Mouse (Mus musculus): ENCODE data around the gene Sgsm3.

Gene Sgsm3

DNA sequence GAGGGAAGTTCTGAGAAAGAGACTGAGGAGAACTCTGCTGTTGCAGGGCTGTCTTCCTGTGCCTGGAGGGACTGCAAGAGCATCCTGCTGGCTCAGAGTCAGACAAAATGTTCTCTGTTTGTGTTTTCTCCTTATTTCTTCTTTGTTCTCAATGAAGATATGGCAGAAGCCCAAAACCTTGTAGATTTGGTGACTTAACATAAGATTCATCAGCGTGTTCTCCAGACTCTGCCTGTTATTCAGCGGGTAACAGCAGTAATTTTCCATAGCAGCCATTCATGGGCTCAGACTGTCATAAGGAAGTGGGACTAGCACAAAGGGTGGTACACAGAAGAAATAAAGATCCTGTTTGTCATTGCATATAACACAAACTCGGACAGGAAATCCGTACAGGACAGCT lies 2.0 kb downstream of the Sgsm3 start:
- no peak for DNase-seq (ENCODE audit: low read depth, low spot score)

GRCm38 (mm10) chr15:80981176-80981575 lies 3.6 kb downstream of the Sgsm3 start:
- no peak for DNase-seq (ENCODE audit: low read depth, low spot score)

DNA sequence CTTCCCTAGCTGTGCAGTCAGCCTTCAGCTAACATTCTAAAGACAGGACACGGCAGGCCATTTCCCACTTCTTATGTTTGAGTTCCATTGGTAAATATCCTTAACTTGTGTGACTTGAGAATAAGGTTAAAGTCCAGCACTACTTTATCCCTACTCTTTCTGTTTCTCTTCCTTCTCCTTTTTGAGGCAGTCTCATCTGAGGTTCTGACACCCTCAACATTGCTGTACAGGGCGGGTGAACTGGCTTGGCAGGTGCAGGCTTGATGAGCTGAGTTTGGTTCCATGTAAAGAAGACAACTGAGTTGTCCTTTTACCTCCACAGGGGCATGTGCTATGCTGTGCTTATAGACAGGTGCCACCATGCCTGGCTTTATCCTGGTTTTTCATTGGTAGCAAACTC lies 5.7 kb downstream of the Sgsm3 start:
- DNase-seq (ENCODE audit: low read depth, low spot score): no peak

DNA sequence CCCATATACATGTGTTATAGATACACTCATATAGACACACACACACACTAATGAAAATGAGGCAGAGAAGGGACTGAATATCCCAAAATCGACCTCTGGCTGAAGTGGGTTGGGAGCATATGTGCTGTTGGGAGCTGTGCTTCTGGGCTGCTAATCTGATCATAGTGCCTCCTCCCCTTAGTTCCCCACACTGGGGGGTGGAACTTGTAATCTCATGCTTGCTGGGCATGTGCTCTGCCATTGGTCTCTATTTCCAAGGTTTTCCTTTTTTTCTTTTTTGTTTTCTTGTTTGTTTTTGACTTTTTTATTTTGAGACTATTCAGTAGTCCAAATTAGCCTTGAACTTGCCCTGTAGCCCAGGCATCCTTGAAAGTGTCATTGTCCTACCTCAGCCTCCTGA lies 10.8 kb downstream of the Sgsm3 start:
- DNase-seq (ENCODE audit: low read depth, low spot score): no peak

DNA sequence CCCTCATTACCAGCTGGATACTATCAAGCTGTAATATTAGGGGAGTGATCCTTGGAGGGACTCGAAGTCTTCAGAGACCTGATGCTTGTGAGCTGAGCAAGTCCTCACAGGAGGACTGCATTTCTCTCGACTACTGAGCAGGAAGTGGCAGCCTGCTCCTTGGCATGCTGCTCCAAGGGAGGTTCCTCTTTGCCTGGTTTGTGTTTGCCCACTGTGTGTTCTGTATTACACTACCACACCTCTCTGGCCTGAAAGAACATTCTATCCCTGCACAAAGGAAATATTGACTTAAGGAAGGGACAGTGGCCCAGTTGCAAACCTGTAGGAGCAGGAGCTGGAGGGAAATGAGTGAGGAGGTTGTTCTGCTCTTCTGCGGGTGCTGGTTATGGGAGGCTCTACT lies 12.1 kb downstream of the Sgsm3 start:
- DNase-seq (ENCODE audit: low read depth, low spot score): no peak

- no peak for DNase-seq (ENCODE audit: low read depth, low spot score)
Measured at GRCm38 (mm10) chr15:80994959-80995358, 17.4 kb downstream of the Sgsm3 start.

GRCm38 (mm10) chr15:80996090-80996835 lies 18.7 kb downstream of the Sgsm3 start:
- DNase-seq (ENCODE audit: low read depth, low spot score): no peak

- DNase-seq (ENCODE audit: low read depth, low spot score): no peak
Measured at GRCm38 (mm10) chr15:80997077-80997476, 19.5 kb downstream of the Sgsm3 start.

DNA sequence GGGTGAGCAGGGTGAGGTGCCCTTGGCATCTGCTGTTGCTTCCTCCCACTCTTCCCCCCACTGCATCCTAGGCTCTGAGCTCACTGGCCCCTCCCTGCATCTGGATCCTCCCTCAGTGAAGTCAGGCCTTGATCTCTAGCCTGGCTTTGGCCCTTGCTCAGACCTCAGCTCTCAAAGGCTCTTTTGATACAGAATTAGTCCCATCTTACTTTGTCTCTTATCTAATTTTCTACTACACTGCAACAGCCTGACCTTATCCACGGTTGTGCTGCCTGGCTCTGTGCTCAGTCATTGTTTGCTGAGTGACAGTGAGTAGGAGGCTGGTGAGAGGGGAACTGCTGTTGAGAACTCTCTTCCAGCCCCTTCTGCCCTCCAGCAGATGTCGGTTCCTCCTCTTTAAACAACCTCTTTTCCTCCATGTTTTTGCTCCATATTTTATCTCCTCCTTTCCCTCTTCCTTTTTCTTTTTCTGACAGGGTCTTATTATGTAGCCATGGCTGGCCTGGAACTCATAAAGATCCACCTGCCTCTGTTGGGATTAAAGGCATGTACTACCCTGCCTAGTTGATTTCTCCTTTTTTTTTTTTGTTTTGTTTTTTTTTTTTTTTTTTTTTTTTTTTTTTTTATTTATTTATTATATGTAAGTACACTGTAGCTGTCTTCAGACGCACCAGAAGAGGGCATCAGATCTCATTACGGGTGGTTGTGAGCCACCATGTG lies 23.0 kb downstream of the Sgsm3 start:
- DNase-seq (ENCODE audit: low read depth, low spot score): no peak

- DNase-seq (ENCODE audit: low read depth, low spot score): no peak
Measured at GRCm38 (mm10) chr15:81006127-81006735, 28.7 kb downstream of the Sgsm3 start.

DNA sequence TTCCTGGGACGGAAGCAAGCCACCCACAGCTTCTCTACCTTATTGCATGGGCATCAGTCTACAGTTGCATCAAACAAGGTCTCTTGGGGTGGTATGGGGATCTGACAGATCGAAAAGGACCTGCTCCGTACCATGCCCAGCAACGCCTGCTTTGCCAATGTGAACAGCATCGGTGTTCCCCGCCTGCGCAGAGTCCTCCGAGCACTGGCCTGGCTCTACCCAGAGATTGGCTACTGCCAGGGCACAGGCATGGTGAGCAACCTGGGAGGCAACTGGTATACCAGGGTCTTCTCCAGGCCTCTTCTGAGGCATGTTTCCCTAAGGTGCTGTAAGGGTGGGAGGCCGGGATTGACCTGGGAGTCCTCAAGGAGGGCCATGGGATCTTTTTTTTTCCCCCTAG lies 29.8 kb downstream of the Sgsm3 start:
- no peak for DNase-seq (ENCODE audit: low read depth, low spot score)

DNA sequence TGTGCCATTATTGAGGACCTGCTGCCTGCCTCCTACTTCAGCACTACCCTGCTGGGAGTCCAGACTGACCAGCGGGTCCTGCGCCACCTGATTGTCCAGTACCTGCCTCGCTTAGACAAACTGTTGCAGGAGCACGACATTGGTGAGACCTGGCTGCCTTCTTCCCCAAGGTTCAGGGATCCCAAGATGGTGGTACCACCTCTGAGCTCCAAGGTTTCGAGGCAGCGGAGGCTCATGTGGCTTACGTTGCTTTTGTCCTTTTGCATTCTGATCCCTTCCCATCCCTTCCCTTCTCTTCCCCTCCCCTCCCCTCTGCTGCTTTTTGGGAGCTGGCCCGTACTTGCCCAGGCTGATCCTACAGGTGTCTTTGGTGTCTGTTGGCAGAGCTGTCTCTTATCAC lies 30.3 kb downstream of the Sgsm3 start:
- no peak for DNase-seq (ENCODE audit: low read depth, low spot score)

- DNase-seq (ENCODE audit: low read depth, low spot score): no peak
Measured at GRCm38 (mm10) chr15:81008689-81009123, 31.1 kb downstream of the Sgsm3 start.

- DNase-seq (ENCODE audit: low read depth, low spot score): no peak
Measured at GRCm38 (mm10) chr15:81010114-81010513, 32.5 kb downstream of the Sgsm3 start.

GRCm38 (mm10) chr15:81011523-81011922 lies 34.0 kb downstream of the Sgsm3 start:
- no peak for DNase-seq (ENCODE audit: low read depth, low spot score)

DNA sequence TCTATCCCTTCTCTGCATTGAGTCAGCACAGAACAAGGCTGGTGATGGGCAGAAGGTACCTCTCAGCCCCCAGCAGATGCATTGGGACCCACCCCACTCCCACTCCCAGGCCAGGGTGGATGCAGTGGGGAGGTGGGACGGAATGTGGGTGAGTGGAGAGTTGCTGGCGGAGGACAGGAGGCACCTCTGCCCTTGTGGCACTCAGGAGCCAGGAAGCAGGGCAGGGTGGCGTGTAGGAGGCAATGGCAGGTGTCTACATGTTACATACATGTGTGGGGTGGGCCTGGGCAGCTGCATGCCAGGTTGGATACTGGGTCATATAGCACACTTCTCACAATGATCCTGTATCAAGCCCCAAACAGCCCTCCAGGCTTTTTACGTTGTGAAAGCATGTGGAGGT lies 34.8 kb downstream of the Sgsm3 start:
- DNase-seq (ENCODE audit: low read depth, low spot score): no peak

DNA sequence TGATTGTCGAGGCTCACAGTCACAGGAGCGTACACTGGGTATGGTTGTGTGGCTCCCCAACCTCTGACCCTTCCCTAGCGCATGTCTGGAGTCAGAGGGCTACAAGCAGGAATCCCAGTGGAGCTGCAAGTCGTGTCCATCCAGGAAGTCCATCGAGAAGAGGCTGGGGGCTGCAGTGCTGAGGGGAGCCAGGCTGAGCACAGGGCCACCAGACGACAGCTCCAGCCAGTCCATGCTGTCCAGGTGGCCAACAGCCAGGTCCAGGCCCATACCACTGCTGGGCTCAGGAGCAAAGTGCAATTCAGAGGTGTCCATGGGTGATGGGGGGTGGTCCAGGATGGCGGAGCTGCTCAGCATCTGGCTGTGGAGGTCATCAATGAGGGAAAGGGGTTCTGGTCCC lies 35.6 kb downstream of the Sgsm3 start:
- no peak for DNase-seq (ENCODE audit: low read depth, low spot score)

DNA sequence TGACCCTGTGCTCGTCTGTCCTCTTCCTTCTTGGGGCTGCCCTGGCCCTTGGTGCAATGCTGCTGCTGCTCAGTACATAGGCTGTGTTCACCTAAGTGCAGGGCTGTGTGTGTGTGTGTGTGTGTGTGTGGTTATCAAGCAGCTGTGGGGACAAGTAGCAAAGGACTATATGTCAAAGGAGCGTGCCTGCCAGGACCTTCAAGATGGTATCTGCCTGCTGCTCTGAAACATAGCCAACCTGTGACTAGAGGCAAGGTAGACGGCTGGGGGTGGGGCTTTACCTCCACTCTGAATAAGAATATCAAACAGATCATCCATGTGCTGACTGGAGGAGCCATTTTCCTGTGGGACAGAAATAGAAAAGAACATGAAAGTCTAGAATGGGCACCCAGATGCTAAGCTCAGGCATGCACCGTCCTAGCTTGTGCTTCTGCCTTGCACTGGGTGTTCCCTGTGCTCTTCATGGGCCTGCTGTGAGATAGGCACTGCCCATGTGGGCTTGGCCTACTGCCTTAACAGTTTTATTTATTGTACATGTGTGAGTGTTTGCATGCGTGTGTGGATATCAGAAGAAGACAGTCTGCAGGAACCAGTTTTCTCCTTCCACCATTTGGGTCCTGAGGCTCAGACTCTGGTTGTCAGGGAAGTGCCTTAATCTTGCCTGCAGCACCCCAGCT lies 37.6 kb downstream of the Sgsm3 start:
- DNase-seq (ENCODE audit: low read depth, low spot score): no peak

DNA sequence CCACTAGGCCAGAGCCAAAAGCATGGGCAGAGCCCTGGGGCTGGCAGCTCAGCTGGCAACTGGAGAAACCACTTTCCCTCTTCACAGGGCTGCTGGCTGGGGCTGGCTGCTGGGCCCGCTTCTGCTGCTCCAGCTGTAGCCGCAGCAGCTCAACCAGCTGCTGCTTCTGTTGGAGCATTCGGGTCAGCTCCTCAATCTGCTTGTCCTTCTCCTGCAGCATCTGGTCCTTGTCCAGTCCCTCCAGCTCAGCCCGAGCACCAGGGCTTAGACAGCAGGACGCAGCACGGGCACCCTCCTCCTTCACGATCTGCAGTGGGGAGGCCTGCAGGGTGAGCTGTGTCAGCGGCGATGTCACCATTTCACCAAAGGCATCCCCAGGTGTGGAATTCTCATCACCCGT lies 38.9 kb downstream of the Sgsm3 start:
- DNase-seq (ENCODE audit: low read depth, low spot score): no peak

DNA sequence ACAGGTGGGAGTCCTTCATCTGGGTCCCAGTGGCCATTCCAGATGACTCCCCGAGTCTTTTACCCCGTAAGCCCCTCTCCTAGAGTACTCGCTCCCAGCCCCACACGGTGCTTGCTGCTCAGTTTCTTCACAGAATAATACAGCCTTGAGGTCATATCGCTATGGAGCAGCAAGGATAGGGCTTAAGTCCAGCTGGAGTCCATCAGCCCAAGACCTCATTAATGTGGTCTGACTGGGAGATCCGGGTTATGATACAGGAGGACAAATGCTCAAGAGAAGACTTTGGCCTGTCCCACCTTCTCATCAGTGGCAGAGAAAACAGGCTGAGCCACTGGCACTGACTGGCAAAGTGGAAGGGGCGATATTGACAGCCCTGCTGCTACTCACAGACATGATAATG lies 39.7 kb downstream of the Sgsm3 start:
- DNase-seq (ENCODE audit: low read depth, low spot score): no peak

GRCm38 (mm10) chr15:81021377-81021776 lies 43.8 kb downstream of the Sgsm3 start:
- DNase-seq (ENCODE audit: low read depth, low spot score): no peak

- no peak for DNase-seq (ENCODE audit: low read depth, low spot score)
Measured at GRCm38 (mm10) chr15:81022437-81022836, 44.9 kb downstream of the Sgsm3 start.
